In genomic region chr4:109241934-109242333, GRCm38 (mm10) we compare ENCODE assay signal across 8 mouse cellular contexts. TPM values are rescaled to one million over a fixed set of nuclear protein-coding genes. Genes with fewer than 3 reads are reported as not detected.
DNase-seq lines count a peak whose midpoint lies in the region; ATAC-seq and TF ChIP-seq lines count a peak whose summit lies in the region.
"Had no signal": no experiment of that assay in that cellular context is flagged by ENCODE, and none has a peak within 500 bp of the region (broad histone marks: within the 10 kb centered on the region; RNA-seq: fewer than 3 reads in every experiment).

No protein-coding gene starts in this region.

- DNase-seq in lung, embryonic 14.5 days: peak; percentile 80
- no peak for DNase-seq in lung, adult 2 months
- peak; percentile 84 to 87 for DNase-seq in cerebellum, postnatal 10 days
- peak; percentile 79 to 82 for DNase-seq in heart, adult 9 months (ENCODE audit: low spot score in 2 of 2)
- no peak for DNase-seq in thymus, postnatal 36 days
- no peak for DNase-seq in embryo, embryonic 11 days

- H3K27me3 ChIP-seq in lung, embryonic 14.5 days (ENCODE audit: insufficient read depth, low read length): no peaks in the 10 kb centered on the region
- no peaks in the 10 kb centered on the region for H3K27me3 ChIP-seq in neural tube, embryonic 14.5 days (ENCODE audit: control insufficient read depth, insufficient read depth, low read length)

- no peaks in the 10 kb centered on the region for H3K4me1 ChIP-seq in lung, embryonic 14.5 days (ENCODE audit: insufficient read depth)
- H3K4me1 ChIP-seq in lung, adult 2 months (ENCODE audit: control insufficient read depth, insufficient read depth, low read length): no peaks in the 10 kb centered on the region
- H3K4me1 ChIP-seq in neural tube, embryonic 14.5 days (ENCODE audit: control insufficient read depth, insufficient read depth, low read length): peaks cover 2% of the 10 kb centered on the region; the same call in 1 of the 2 replicates

- no peak for TF ChIP-seq POLR2A in lung, adult 2 months (IDR thresholded peaks at IDR 0.05; ENCODE audit: borderline replicate concordance, extremely low read depth, low read depth, low read length)

- no peak for TF ChIP-seq CTCF in lung, embryonic 14.5 days (IDR thresholded peaks at IDR 0.05; ENCODE audit: low read depth)
- no peak for TF ChIP-seq CTCF in lung, adult 2 months (IDR thresholded peaks at IDR 0.05; ENCODE audit: insufficient read depth, low read length)

- no peak overlapping the region for H3K4me3 ChIP-seq in lung, embryonic 14.5 days (ENCODE audit: low read depth, low read length)
- H3K4me3 ChIP-seq in lung, adult 2 months (replicated peaks; ENCODE audit: extremely low read depth, low read depth, low read length): no peak overlapping the region
- no peak overlapping the region for H3K4me3 ChIP-seq in neural tube, embryonic 14.5 days (ENCODE audit: low read depth, low read length)

- H3K4me2 ChIP-seq in lung, embryonic 14.5 days: no peak overlapping the region
- H3K4me2 ChIP-seq in neural tube, embryonic 14.5 days (ENCODE audit: low read depth, low read length): no peak overlapping the region

- H3K27ac ChIP-seq in lung, embryonic 14.5 days (ENCODE audit: low read depth): no peak overlapping the region
- no peak overlapping the region for H3K27ac ChIP-seq in neural tube, embryonic 14.5 days (ENCODE audit: low read depth, low read length)

- H3K9ac ChIP-seq in lung, embryonic 14.5 days: no peak overlapping the region
- no peak overlapping the region for H3K9ac ChIP-seq in neural tube, embryonic 14.5 days (replicated peaks; ENCODE audit: low read depth, low read length)

- H3K36me3 ChIP-seq in lung, embryonic 14.5 days (ENCODE audit: insufficient read depth): no peaks in the 10 kb centered on the region
- H3K36me3 ChIP-seq in neural tube, embryonic 14.5 days (ENCODE audit: control insufficient read depth, insufficient read depth, low read length): no peaks in the 10 kb centered on the region

- WGBS in lung, embryonic 14.5 days: 38% methylated on average over 4 of the region's 4 CpGs
- WGBS in lung, adult 2 months: 58% methylated on average over 4 of the region's 4 CpGs
- WGBS in neural tube, embryonic 14.5 days: 44% methylated on average over 4 of the region's 4 CpGs

- no peaks in the 10 kb centered on the region for H3K9me3 ChIP-seq in lung, embryonic 14.5 days (ENCODE audit: low read depth, low read length)
- no peaks in the 10 kb centered on the region for H3K9me3 ChIP-seq in neural tube, embryonic 14.5 days (ENCODE audit: control insufficient read depth, low read length)

- ATAC-seq in lung, embryonic 14.5 days (ENCODE audit: insufficient read depth): peak; percentile 83; the same call in 1 of the 2 replicates
- peak; percentile 80; the same call in 1 of the 2 replicates for ATAC-seq in neural tube, embryonic 14.5 days (ENCODE audit: low read depth)

RNA-seq across cellular contexts. Expression of gene Calr4, which starts 7.6 kb away (rescaled TPM):
- not detected in 2 replicates for polyA plus RNA-seq in lung, embryonic 14.5 days (2014; fragmentation: Nextera tagmentation; extraction: Ambion mirVana)
- 0.18 TPM in 1 of 2 replicates, not detected in the other for polyA plus RNA-seq in lung, adult 2 months (2012; rRNA removed)
- 1.6 and 2.2 TPM in 2 replicates for polyA plus RNA-seq in neural tube, embryonic 14.5 days (2014; fragmentation: Nextera tagmentation; extraction: Ambion mirVana)
- polyA plus RNA-seq: liver, adult 2 months had no signal

RNA-seq across cellular contexts. Expression of gene Eps15, which starts 38.1 kb away (rescaled TPM):
- 49.3 and 52.0 TPM in 2 replicates for polyA plus RNA-seq in lung, embryonic 14.5 days (2014; fragmentation: Nextera tagmentation; extraction: Ambion mirVana)
- 11.0 and 18.9 TPM in 2 replicates for polyA plus RNA-seq in lung, adult 2 months (2012; rRNA removed)
- polyA plus RNA-seq in neural tube, embryonic 14.5 days (2014; fragmentation: Nextera tagmentation; extraction: Ambion mirVana): 82.4 and 101 TPM in 2 replicates

RNA-seq across cellular contexts. Expression of gene Osbpl9, which starts 39.9 kb away (rescaled TPM):
- polyA plus RNA-seq in lung, embryonic 14.5 days (2014; fragmentation: Nextera tagmentation; extraction: Ambion mirVana): 59.4 and 60.0 TPM in 2 replicates
- 117 and 167 TPM in 2 replicates for polyA plus RNA-seq in lung, adult 2 months (2012; rRNA removed)
- polyA plus RNA-seq in neural tube, embryonic 14.5 days (2014; fragmentation: Nextera tagmentation; extraction: Ambion mirVana): 89.2 and 98.8 TPM in 2 replicates

Comparison
In these comparisons a context has a peak if more than half of its experiments do, and no peak if none do; other contexts are left out.
1. DNase-seq: peak in lung, embryonic 14.5 days (single experiment), cerebellum, postnatal 10 days (2 of 2) and heart, adult 9 months (2 of 2); none in lung, adult 2 months (single experiment), thymus, postnatal 36 days (0 of 2) and embryo, embryonic 11 days (single experiment).